Mouse (Mus musculus) heart, adult 11 months (tissue): ENCODE results near the gene Tlr4.

ENCODE experiments used
- DNase-seq: peaks from one replicate; pipeline ENCODE4 v3.0.0; 2022

Gene Tlr4

GRCm38 (mm10) chr4:66901498-66901897 lies 74.1 kb downstream of the Tlr4 start:
- no peak for DNase-seq

DNA sequence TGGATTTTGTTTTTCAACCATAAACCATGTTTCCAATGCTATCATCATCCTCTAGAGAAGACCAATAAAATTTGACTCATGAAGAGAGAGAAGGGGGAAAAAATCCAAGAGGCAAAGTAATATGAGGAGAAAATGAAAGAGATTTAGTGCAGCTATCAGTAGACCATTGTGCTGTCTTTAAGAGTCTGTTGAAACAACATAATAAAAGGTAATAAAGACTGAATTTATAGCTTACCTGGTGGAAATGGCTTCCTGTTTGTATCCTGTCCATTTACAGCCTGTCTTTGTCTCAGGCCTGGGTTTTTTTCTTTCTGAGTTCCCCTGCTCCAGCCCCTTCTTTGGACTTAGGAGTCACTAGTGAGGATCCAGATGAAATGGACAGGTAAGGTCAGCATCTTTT lies 81.0 kb downstream of the Tlr4 start:
- DNase-seq, result no peak

- no peak for DNase-seq
Observed at GRCm38 (mm10) chr4:66919630-66920372, 92.4 kb downstream of the Tlr4 start.

DNA sequence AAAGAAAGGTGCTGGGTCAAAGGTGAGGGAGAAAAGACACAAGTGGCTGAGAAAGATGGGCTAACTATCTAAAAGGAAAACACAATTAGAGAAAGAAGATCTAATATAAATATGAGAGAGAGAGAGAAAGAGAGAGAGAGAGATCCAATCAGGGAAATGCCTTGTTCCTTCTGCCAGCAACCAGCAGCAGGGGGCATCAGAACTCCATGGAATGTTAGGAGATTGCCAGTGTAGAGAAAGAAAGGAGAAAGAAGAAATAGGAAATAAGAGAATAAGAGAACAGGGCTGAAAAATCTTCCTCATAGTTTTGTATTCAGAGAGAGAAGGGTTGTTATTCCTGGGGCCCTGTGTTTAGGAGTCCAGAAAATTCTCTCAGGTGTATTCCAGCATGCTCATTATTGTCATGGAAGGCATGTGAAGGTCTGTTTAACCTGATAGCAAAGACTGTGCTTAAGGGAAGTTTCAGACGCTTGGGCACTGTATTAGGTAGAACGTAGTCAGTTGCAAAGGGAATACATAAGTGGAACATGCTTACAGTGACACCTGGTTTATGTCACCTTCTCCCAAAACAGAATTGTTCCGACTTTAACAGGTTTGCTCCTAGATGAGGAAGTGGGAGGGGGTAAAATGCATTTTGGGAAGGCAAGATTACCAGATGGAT lies 96.4 kb downstream of the Tlr4 start:
- DNase-seq, result no peak

- peak; percentile 79 for DNase-seq
Observed at GRCm38 (mm10) chr4:66926066-66926465, 98.7 kb downstream of the Tlr4 start.

DNA sequence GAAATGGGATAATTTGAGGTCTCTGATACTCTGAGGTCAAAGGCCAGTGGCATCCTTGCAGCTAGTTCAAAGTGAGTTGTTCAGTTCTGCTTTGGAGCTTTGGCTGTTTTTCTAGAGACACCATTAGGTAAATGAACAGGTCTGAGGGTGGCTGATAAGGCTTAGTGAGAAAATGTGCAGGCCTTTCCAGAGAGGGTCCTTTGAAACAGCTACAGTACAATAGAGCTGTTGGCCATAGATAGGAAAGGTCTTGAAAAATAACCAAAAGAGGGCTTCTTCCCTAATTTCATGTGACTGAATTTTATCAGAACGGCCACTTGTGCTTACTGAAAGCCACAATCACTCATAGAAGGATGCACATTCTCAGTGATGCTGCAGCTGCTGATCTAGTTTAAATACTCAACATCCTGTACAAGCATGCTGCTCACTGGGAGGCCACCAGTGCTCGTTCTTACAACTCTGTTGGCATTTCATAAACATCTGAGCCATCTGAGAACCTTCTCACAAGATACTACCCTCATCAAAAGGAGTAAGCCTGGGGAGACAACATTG lies 100.2 kb downstream of the Tlr4 start:
- no peak for DNase-seq

DNA sequence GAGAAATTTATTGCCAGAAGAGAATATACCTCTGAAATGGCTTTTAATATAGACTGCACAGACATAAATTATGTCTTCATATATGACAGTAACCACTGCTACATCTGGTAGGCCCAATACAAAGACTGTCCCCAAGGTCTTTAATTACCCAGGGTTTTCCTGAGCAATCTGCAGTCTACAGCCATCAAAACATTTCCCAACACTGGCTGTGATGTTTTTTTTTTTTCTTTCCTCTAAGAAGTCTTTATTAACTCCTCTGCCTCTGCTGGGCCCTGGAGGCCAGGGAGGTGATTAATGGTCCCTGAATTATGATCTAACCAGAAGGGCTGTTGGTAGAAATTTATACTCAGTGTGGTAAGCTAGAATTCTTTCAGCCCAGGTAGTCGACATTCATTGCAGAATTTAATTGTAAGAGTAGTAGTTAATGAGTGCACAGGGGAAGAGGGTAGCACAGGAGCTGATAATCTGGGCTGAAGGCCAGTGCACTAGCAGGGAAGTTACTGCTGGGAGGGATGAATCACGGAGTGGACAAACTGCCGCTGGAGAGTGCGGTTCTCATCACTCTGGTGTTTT lies 111.2 kb downstream of the Tlr4 start:
- DNase-seq, result no peak

- DNase-seq, result no peak
Observed at GRCm38 (mm10) chr4:66941894-66942293, 114.5 kb downstream of the Tlr4 start.

DNA sequence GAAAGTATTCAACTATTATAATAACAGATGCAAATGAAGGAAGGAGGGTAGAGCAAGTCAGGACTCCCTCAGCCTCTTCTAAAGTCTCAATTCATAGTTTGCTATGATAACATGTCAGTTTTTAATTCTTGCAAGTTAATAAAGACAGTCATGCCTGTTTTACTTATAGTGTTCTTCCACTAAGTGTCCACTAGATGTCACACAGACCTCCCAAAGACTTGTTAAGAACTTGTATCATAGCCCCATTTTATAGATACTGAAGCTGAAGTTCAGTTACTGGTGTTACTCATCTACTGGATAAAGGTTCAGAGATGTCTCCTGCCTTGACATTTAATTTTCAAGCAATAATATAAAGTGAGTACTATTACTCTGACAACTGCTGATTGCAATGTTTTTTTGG lies 116.3 kb downstream of the Tlr4 start:
- DNase-seq, result no peak

DNA sequence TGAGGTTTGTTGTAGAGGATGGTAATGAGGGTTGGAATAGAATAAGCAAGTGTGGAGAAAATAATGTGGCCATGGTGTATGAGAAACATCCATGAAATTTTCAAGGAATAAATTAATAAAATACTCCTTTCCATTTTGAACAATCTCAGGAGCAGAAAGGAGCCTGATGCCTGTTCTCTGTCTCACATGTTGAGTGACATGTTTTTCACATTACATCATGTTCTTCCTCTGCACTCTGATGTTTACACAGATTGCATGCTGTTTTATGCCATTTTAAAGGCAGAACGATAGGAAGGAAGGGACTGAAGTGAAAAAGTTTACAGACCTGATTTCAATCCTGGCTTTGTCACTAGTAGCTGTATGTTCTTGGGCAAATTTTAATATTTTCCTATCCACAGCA lies 120.3 kb downstream of the Tlr4 start:
- no peak for DNase-seq

DNA sequence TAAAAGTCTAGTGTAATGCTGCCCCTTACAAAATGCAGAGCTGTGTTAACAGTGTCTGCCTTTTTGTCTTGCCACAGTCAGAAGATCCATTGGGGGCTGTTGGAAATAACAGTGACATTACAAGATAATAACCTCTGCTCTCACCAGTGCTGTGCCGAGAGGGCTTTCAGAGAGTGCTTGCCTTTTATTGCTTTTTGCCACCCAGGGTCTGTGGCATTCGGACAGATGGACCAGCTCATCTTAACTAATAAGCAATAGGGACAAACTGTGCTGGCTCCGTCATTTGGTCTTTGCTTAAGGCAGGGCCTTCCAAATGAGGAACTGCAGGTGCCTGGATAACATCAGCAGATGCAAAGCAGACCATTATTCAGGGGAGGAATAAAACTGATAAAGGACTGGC lies 147.5 kb downstream of the Tlr4 start:
- peak; percentile 58 for DNase-seq
